42 mouse cellular contexts compared by ENCODE assay signal in genomic region chr3:107533532-107533931, GRCm38 (mm10). TPM values are rescaled to one million over a fixed set of nuclear protein-coding genes. Genes with fewer than 3 reads are reported as not detected.
A peak's percentile ranks its signal among the peaks of the same experiment; 100 is the strongest.
DNase-seq lines count a peak whose midpoint lies in the region; ATAC-seq and TF ChIP-seq lines count a peak whose summit lies in the region.
"Had no signal": no experiment of that assay in that cellular context is flagged by ENCODE, and none has a peak within 500 bp of the region (broad histone marks: within the 10 kb centered on the region; RNA-seq: fewer than 3 reads in every experiment).

No protein-coding gene starts in this region.

- H3K27me3 ChIP-seq in lung, embryonic 14.5 days (ENCODE audit: insufficient read depth, low read length) = no peaks in the 10 kb centered on the region
- H3K27me3 ChIP-seq: embryonic facial prominence, embryonic 13.5 days; hindbrain, embryonic 15.5 days; midbrain, embryonic 13.5 days had no signal

- DNase-seq in cerebellum, adult 11-12 months = peak; percentile 62
- no peak for DNase-seq in cerebellum, adult 11 months
- peak; percentile 79 for DNase-seq in lung, embryonic 14.5 days
- no peak for DNase-seq in lung, postnatal 14 days
- peak; percentile 53 to 65 for DNase-seq in cerebellum, postnatal 10 days
- DNase-seq in ovary, postnatal 14 days (ENCODE audit: low spot score) = no peak
- no peak for DNase-seq in adrenal gland, adult 18-20 months (ENCODE audit: low spot score in 2 of 2)
- DNase-seq: adrenal gland, adult 2 months; gastrocnemius, adult 2 months; heart, adult 2 months; heart, postnatal 10 days; kidney, adult 11 months; kidney, postnatal 25 days; lung, postnatal 4 days; retina, postnatal 1 day; right cerebral cortex, postnatal 14 days; thymus, postnatal 14 days had no signal

- no peaks in the 10 kb centered on the region for H3K36me3 ChIP-seq in lung, embryonic 14.5 days (ENCODE audit: insufficient read depth)
- H3K36me3 ChIP-seq: embryonic facial prominence, embryonic 13.5 days; forebrain, embryonic 10.5 days; G1E; heart, embryonic 13.5 days; hindbrain, embryonic 15.5 days; kidney, embryonic 15.5 days; limb, embryonic 13.5 days; midbrain, embryonic 13.5 days had no signal

- H3K27ac ChIP-seq in lung, embryonic 14.5 days (ENCODE audit: low read depth) = no peak overlapping the region
- H3K27ac ChIP-seq: embryonic facial prominence, embryonic 13.5 days; forebrain, embryonic 10.5 days; gastrocnemius, adult 2 months; heart, adult 2 months; heart, embryonic 13.5 days; hindbrain, embryonic 15.5 days; kidney, embryonic 15.5 days; left cerebral cortex, adult 2 months; limb, embryonic 13.5 days; midbrain, embryonic 13.5 days had no signal

- ATAC-seq in lung, embryonic 14.5 days (ENCODE audit: insufficient read depth) = peak; percentile 56
- ATAC-seq: forebrain, embryonic 16.5 days; inflammation-experienced regulatory T-cells, adult 6 months; midbrain, embryonic 13.5 days had no signal

- no peak overlapping the region for H3K9ac ChIP-seq in lung, embryonic 14.5 days
- H3K9ac ChIP-seq: embryonic facial prominence, embryonic 13.5 days; heart, embryonic 13.5 days; hindbrain, embryonic 15.5 days; kidney, embryonic 15.5 days; limb, embryonic 13.5 days; midbrain, embryonic 13.5 days had no signal

- H3K4me3 ChIP-seq in lung, embryonic 14.5 days (ENCODE audit: low read depth, low read length) = no peak overlapping the region
- H3K4me3 ChIP-seq: embryonic facial prominence, embryonic 13.5 days; forebrain, embryonic 10.5 days; gastrocnemius, adult 2 months; heart, adult 2 months; heart, embryonic 13.5 days; hindbrain, embryonic 15.5 days; kidney, embryonic 15.5 days; left cerebral cortex, adult 2 months; limb, embryonic 13.5 days; megakaryocyte, embryonic 14.5 days; midbrain, embryonic 13.5 days had no signal

- H3K9me3 ChIP-seq in lung, embryonic 14.5 days (ENCODE audit: low read depth, low read length) = no peaks in the 10 kb centered on the region
- H3K9me3 ChIP-seq: embryonic facial prominence, embryonic 13.5 days; forebrain, embryonic 10.5 days; G1E; heart, embryonic 13.5 days; hindbrain, embryonic 15.5 days; kidney, embryonic 15.5 days; limb, embryonic 13.5 days; midbrain, embryonic 13.5 days had no signal

- H3K4me1 ChIP-seq in lung, embryonic 14.5 days (ENCODE audit: insufficient read depth) = 0 out of 2 replicates have a peak, but pooled peaks cover 4% of the 10 kb centered on the region

- TF ChIP-seq CTCF in lung, embryonic 14.5 days (IDR thresholded peaks at IDR 0.05; ENCODE audit: low read depth) = no peak

- 28% methylated on average over 4 of the region's 4 CpGs for WGBS in lung, embryonic 14.5 days

- no peak overlapping the region for H3K4me2 ChIP-seq in lung, embryonic 14.5 days
- H3K4me2 ChIP-seq: embryonic facial prominence, embryonic 13.5 days; heart, embryonic 13.5 days; hindbrain, embryonic 15.5 days; kidney, embryonic 15.5 days; limb, embryonic 13.5 days; liver, embryonic 11.5 days; midbrain, embryonic 13.5 days had no signal

RNA-seq across cellular contexts. Expression of gene Slc6a17, which starts 15.7 kb away (rescaled TPM):
- 3.6 and 4.2 TPM in 2 replicates for polyA plus RNA-seq in lung, embryonic 14.5 days (2014; fragmentation: Nextera tagmentation; extraction: Ambion mirVana)
- 10 to 100 TPM in 1 of 2 experiments, 1 to 10 TPM in 1; 6.4 to 14.9 TPM for total RNA-seq in adrenal gland, adult 18-20 months (2021)
- total RNA-seq: common myeloid progenitor, adult 5-6 weeks; monocyte, adult 5-6 weeks had no signal
- polyA plus RNA-seq: G1E; inflammation-experienced regulatory T-cells, adult 6 months had no signal

RNA-seq across cellular contexts. Expression of gene Ubl4b, which starts 21.3 kb away (rescaled TPM):
- not detected in 2 replicates for polyA plus RNA-seq in lung, embryonic 14.5 days (2014; fragmentation: Nextera tagmentation; extraction: Ambion mirVana)
- not detected for total RNA-seq in adrenal gland, adult 18-20 months (2021)
- total RNA-seq: adrenal gland, adult 2 months; common myeloid progenitor, adult 5-6 weeks; gastrocnemius, adult 2 months; gastrocnemius, postnatal 4 days; heart, adult 2 months; heart, postnatal 10 days; hematopoietic stem cell, adult 5-6 weeks; layer of hippocampus, adult 18-20 months; layer of hippocampus, postnatal 10 days; monocyte, adult 5-6 weeks had no signal
- polyA plus RNA-seq: adrenal gland, adult 2 months; forebrain, embryonic 16.5 days; G1E; heart, adult 2 months; heart, embryonic 13.5 days; hindbrain, embryonic 15.5 days; inflammation-experienced regulatory T-cells, adult 6 months; kidney, embryonic 15.5 days; liver, embryonic 11.5 days; liver, embryonic 16.5 days; lung, embryonic 16.5 days; midbrain, embryonic 13.5 days; neural tube, embryonic 14.5 days; small intestine, adult 2 months; stomach, embryonic 14.5 days; urinary bladder, adult 2 months had no signal

Comparison
In these comparisons a context has a peak if more than half of its experiments do, and no peak if none do; other contexts are left out.
1. DNase-seq: peak in cerebellum, adult 11-12 months (single experiment), lung, embryonic 14.5 days (single experiment) and cerebellum, postnatal 10 days (2 of 2); none in cerebellum, adult 11 months (single experiment), lung, postnatal 14 days (single experiment), ovary, postnatal 14 days (single experiment) and adrenal gland, adult 18-20 months (0 of 2).